Mouse (Mus musculus): Measurements from ENCODE around the gene Evx2. TPM values are rescaled to one million over a fixed set of nuclear protein-coding genes. Genes with fewer than 3 reads are reported as not detected.

Gene Evx2
- polyA plus RNA-seq, 1 experiment from 2014 or later = 1.5 TPM

- Histone ChIP-seq H3K36me3 (ENCODE audit: control insufficient read depth, insufficient read depth, low read length) (no peaks in the 10 kb centered on the region), H3K27ac (ENCODE audit: low read depth, low read length) (no peak overlapping the region; the same call in 1 of the 2 replicates), H3K4me1 (ENCODE audit: control insufficient read depth, insufficient read depth, low read length) (peaks cover 7% of the 10 kb centered on the region), H3K4me3 (ENCODE audit: low read depth, low read length) (peak overlapping the region; percentile 9), H3K9me3 (ENCODE audit: control insufficient read depth, low read length) (no peaks in the 10 kb centered on the region), H3K27me3 (ENCODE audit: control insufficient read depth, insufficient read depth, low read length) (peaks cover 97% of the 10 kb centered on the region), H3K4me2 (no peak overlapping the region), H3K9ac (ENCODE audit: low read length) (peak overlapping the region; percentile 36; the same call in 1 of the 2 replicates)
- DNase-seq (ENCODE audit: low spot score, missing footprints) (no peak), ATAC-seq (ENCODE audit: low FRiP score) (no peak)
- under 1% methylated on average over 47 of the region's 47 CpGs for WGBS
These were observed 538 bp downstream of the Evx2 start for GRCm38 (mm10) chr2:74658667-74659371.

DNA sequence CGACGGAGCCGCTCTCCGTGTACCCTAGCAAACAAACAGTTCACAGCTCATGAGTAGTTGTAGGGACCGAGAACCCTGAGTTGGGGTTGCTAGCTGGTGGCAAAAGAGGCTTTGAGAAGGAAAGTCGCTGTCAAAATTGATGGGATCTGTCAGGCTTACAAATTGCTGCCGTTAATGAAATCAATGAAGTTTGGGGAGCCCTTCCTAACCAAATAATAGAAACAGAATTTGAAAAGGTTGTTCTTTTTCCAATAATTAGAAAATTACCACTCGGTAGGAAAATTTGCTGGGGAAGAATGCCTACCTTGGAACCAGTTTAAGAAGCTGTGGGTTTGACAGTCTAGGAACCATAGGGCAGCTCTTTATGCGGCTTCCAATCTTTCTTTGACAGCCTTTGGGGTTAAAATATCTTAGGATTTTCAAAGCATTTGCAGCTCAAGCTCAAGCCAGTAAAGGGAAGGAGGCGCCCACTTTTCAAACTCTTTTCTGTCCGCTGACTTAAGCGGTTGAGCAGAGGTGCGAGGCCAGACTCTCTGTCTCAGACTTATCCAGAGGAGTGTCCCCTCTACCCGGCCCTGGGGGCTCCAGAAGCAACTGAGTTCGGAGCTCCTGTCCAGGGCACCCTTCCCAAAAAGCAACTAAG, 1.2 kb downstream of the Evx2 start:
- Histone ChIP-seq H3K4me2 (peak overlapping the region; percentile 9; the same call in 1 of the 2 replicates), H3K9me3 (ENCODE audit: control insufficient read depth, low read length) (no peaks in the 10 kb centered on the region), H3K27me3 (ENCODE audit: control insufficient read depth, insufficient read depth, low read length) (peaks cover 93% of the 10 kb centered on the region), H3K4me1 (ENCODE audit: control insufficient read depth, insufficient read depth, low read length) (peaks cover 7% of the 10 kb centered on the region), H3K9ac (ENCODE audit: low read length) (peak overlapping the region; percentile 36; the same call in 1 of the 2 replicates), H3K36me3 (ENCODE audit: control insufficient read depth, insufficient read depth, low read length) (no peaks in the 10 kb centered on the region), H3K27ac (ENCODE audit: low read depth, low read length) (no peak overlapping the region; the same call in 1 of the 2 replicates), H3K4me3 (ENCODE audit: low read depth, low read length) (peak overlapping the region; percentile 16)
- under 1% methylated on average over 15 of the region's 15 CpGs for WGBS
- ATAC-seq (ENCODE audit: low FRiP score) (no peak), DNase-seq (ENCODE audit: low spot score, missing footprints) (peak; percentile 98)

DNA sequence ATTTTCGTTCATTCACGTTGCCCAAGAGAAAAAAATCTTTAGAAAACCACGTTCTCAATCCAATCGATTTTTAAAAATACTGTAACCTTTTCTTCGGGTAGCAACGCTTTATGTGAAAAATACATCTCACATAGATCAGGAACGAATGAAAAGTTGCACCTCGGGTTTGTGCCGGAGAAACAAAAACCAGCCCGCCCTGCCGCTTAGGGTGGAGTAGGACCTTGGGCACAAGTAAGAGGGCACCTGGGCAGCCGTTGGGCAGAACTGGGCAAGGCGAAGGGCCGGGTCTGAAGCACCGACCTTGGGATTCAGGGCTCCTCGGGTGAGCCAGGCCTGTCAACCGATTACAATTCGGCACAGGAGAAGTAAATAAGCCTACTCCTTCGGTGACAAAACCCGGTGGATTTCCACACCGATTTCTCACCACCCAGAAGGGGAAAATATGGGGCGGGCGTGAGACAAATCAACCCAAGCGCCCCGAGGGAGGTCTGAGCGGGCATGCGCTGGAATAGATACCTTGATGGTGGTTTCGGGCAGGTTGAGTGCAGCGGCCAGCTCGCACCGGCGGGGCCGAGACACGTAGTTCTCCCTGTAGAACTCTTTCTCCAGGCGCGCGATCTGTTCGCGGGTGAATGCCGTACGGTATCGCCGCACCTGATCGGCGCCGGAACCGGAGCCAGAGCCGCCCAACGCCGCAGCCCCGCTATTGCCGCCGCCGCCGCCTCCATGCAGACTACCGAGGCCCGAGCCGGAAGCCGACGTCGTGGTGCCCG, 1.9 kb downstream of the Evx2 start:
- no peaks in the 10 kb centered on the region for H3K36me3 ChIP-seq (ENCODE audit: control insufficient read depth, insufficient read depth, low read length)
- H3K9ac ChIP-seq (ENCODE audit: low read length) = no peak overlapping the region
- H3K9me3 ChIP-seq (ENCODE audit: control insufficient read depth, low read length) = no peaks in the 10 kb centered on the region
- peak overlapping the region; percentile 16; the same call in 1 of the 2 replicates for H3K4me3 ChIP-seq (ENCODE audit: low read depth, low read length)
- peaks cover 7% of the 10 kb centered on the region for H3K4me1 ChIP-seq (ENCODE audit: control insufficient read depth, insufficient read depth, low read length)
- peaks cover 88% of the 10 kb centered on the region for H3K27me3 ChIP-seq (ENCODE audit: control insufficient read depth, insufficient read depth, low read length)
- H3K4me2 ChIP-seq = peak overlapping the region; percentile 9; the same call in 1 of the 2 replicates
- no peak overlapping the region for H3K27ac ChIP-seq (ENCODE audit: low read depth, low read length)
- DNase-seq (ENCODE audit: low spot score, missing footprints) (peak; percentile 97), ATAC-seq (ENCODE audit: low FRiP score) (no peak)
- 2% methylated on average over 59 of the region's 62 CpGs for WGBS

- Histone ChIP-seq H3K27me3 (ENCODE audit: control insufficient read depth, insufficient read depth, low read length) (peaks cover 89% of the 10 kb centered on the region), H3K36me3 (ENCODE audit: control insufficient read depth, insufficient read depth, low read length) (no peaks in the 10 kb centered on the region), H3K9me3 (ENCODE audit: control insufficient read depth, low read length) (no peaks in the 10 kb centered on the region), H3K4me3 (ENCODE audit: low read depth, low read length) (no peak overlapping the region; the same call in 1 of the 2 replicates), H3K4me1 (ENCODE audit: control insufficient read depth, insufficient read depth, low read length) (peaks cover 6% of the 10 kb centered on the region), H3K4me2 (no peak overlapping the region), H3K27ac (ENCODE audit: low read depth, low read length) (no peak overlapping the region), H3K9ac (ENCODE audit: low read length) (no peak overlapping the region)
- DNase-seq (ENCODE audit: low spot score, missing footprints) (peak; percentile 97), ATAC-seq (ENCODE audit: low FRiP score) (no peak)
- WGBS = 2% methylated on average over 4 of the region's 4 CpGs
These were observed 2.7 kb downstream of the Evx2 start for GRCm38 (mm10) chr2:74656632-74657021.

DNA sequence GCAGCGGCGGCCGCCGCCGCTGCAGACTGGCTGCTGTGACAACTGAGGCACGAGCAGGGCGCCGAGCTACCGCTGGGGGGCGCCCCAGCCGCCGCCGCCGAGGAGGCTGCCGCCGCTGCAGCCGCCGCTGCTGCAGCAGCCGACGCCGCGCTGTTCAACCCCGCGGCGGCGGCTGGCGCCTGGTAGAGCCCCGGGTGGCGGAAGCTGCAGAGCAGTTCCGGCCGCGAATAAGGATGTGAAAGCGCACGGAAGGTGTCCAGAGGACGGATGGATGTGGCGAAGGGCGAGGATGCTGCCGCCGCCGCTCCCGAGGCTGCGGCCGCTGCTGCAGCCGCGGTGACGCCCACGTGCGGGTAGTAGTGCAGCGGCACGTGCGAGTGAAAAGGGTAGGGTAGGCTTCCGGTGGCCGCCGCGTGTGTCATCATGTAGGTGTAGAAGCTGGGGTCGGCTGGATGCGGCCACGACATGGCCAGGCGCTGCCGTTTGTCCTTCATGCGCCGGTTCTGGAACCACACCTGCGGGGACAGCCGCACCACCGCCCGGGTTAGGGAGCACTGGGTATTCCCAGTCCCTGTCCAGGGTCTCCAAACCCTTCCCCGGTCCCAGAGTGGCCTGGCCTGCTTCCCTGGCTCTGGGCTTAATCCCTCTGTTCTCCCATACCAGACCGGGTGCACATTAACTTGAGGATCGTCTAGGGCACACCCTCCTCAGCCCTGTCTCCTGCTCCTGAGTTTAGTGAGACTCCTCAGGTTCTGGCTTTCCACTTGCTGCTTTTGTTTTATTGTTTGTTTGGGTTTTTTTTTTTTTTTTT, 3.3 kb downstream of the Evx2 start:
- Histone ChIP-seq H3K9me3 (ENCODE audit: control insufficient read depth, low read length) (no peaks in the 10 kb centered on the region), H3K9ac (ENCODE audit: low read length) (no peak overlapping the region), H3K4me1 (ENCODE audit: control insufficient read depth, insufficient read depth, low read length) (peaks cover 4% of the 10 kb centered on the region; the same call in 1 of the 2 replicates), H3K4me2 (peak overlapping the region; percentile 37), H3K4me3 (ENCODE audit: low read depth, low read length) (peak overlapping the region; percentile 29), H3K27ac (ENCODE audit: low read depth, low read length) (no peak overlapping the region), H3K36me3 (ENCODE audit: control insufficient read depth, insufficient read depth, low read length) (no peaks in the 10 kb centered on the region), H3K27me3 (ENCODE audit: control insufficient read depth, insufficient read depth, low read length) (peaks cover 87% of the 10 kb centered on the region)
- under 1% methylated on average over 68 of the region's 69 CpGs for WGBS
- ATAC-seq (ENCODE audit: low FRiP score) = peak; percentile 59
- DNase-seq (ENCODE audit: low spot score, missing footprints) = peak; percentile 97

- H3K4me2 ChIP-seq = peak overlapping the region; percentile 37
- no peak overlapping the region for H3K27ac ChIP-seq (ENCODE audit: low read depth, low read length)
- H3K9me3 ChIP-seq (ENCODE audit: control insufficient read depth, low read length) = no peaks in the 10 kb centered on the region
- no peaks in the 10 kb centered on the region for H3K36me3 ChIP-seq (ENCODE audit: control insufficient read depth, insufficient read depth, low read length)
- DNase-seq (ENCODE audit: low spot score, missing footprints) (peak; percentile 92), ATAC-seq (ENCODE audit: low FRiP score) (peak; percentile 67; the same call in 1 of the 2 replicates)
- peaks cover 88% of the 10 kb centered on the region for H3K27me3 ChIP-seq (ENCODE audit: control insufficient read depth, insufficient read depth, low read length)
- no peak overlapping the region for H3K9ac ChIP-seq (ENCODE audit: low read length)
- H3K4me3 ChIP-seq (ENCODE audit: low read depth, low read length) = peak overlapping the region; percentile 29
- WGBS = 0% methylated on average over 42 of the region's 47 CpGs
- H3K4me1 ChIP-seq (ENCODE audit: control insufficient read depth, insufficient read depth, low read length) = peaks cover 4% of the 10 kb centered on the region; the same call in 1 of the 2 replicates
These were observed 4.0 kb downstream of the Evx2 start for GRCm38 (mm10) chr2:74655420-74655781.

DNA sequence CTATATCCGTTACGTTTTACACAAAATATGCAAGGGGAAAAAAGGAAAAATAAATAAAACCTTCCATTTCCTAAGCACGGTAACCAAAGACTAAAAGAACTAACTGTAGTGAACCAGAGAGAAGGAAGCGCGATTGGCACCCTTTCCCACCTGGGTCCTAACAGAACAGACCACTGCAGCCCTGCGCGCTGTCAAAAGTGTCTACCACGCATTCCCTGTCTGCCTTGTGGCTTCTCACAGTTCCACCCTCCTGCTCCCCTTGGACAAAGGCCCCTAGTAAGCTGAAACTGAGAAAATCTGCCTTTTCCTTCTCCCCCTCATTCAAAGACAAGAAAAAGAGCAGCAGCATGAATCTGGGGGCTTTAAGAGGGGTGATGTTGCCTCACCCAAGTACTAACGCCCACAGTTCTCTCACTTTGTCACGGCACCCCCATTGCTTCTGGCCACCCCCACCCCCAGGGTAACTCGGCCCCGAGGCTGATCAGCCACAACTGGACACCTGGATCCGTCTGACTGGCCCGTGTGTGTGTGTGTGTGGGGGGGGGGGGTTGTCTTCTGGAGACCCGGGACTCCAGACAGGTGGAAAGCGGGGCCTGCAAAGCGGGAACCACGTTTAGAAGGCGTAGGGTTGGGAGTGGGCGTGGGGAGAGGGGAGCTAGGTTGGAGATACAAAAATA, 4.5 kb downstream of the Evx2 start:
- Histone ChIP-seq H3K27ac (ENCODE audit: low read depth, low read length) (no peak overlapping the region), H3K4me3 (ENCODE audit: low read depth, low read length) (peak overlapping the region; percentile 29), H3K36me3 (ENCODE audit: control insufficient read depth, insufficient read depth, low read length) (no peaks in the 10 kb centered on the region), H3K4me2 (no peak overlapping the region; the same call in 1 of the 2 replicates), H3K9ac (ENCODE audit: low read length) (no peak overlapping the region), H3K27me3 (ENCODE audit: control insufficient read depth, insufficient read depth, low read length) (peaks cover 88% of the 10 kb centered on the region), H3K4me1 (ENCODE audit: control insufficient read depth, insufficient read depth, low read length) (peaks cover 4% of the 10 kb centered on the region; the same call in 1 of the 2 replicates), H3K9me3 (ENCODE audit: control insufficient read depth, low read length) (no peaks in the 10 kb centered on the region)
- ATAC-seq (ENCODE audit: low FRiP score) (0 out of 2 replicates have a peak, but pooled peaks have one; percentile 23), DNase-seq (ENCODE audit: low spot score, missing footprints) (peak; percentile 94)
- 6% methylated on average over 20 of the region's 20 CpGs for WGBS

Measured in midbrain, embryonic 11.5 days (tissue).